In genomic region chr5:31596481-31597429, GRCm38 (mm10) we compare ENCODE assay signal across 8 mouse cellular contexts. TPM values are rescaled to one million over a fixed set of nuclear protein-coding genes. Genes with fewer than 3 reads are reported as not detected.
DNase-seq lines count a peak whose midpoint lies in the region; ATAC-seq and TF ChIP-seq lines count a peak whose summit lies in the region.

Gene Mrpl33 (plus strand): TSS chr5:31596935.

- peak within 1 kb of the TSS; percentile 21 for H3K9ac ChIP-seq in embryonic facial prominence, embryonic 15.5 days
- peak within 1 kb of the TSS; percentile 73 for H3K9ac ChIP-seq in heart, embryonic 11.5 days (ENCODE audit: low read depth, low read length)
- peak within 1 kb of the TSS; percentile 73 for H3K9ac ChIP-seq in kidney, embryonic 16.5 days (replicated peaks; ENCODE audit: low read length)
- H3K9ac ChIP-seq in liver, embryonic 13.5 days: peak within 1 kb of the TSS; percentile 58

- WGBS in embryonic facial prominence, embryonic 15.5 days: 6% methylated on average over 26 of the region's 26 CpGs
- 6% methylated on average over 26 of the region's 26 CpGs for WGBS in heart, embryonic 11.5 days (ENCODE audit: insufficient replicate concordance)
- WGBS in kidney, embryonic 16.5 days: 8% methylated on average over 26 of the region's 26 CpGs
- WGBS in liver, embryonic 13.5 days (ENCODE audit: insufficient replicate concordance): 6% methylated on average over 26 of the region's 26 CpGs

- peak; percentile 14; the same call in 1 of the 2 replicates for TF ChIP-seq POLR2A in testis, adult 2 months (IDR thresholded peaks at IDR 0.05; ENCODE audit: control insufficient read depth, low read depth, low read length)

- H3K27ac ChIP-seq in embryonic facial prominence, embryonic 15.5 days (replicated peaks): peak within 1 kb of the TSS; percentile 63
- H3K27ac ChIP-seq in heart, embryonic 11.5 days (ENCODE audit: low read depth, low read length): peak within 1 kb of the TSS; percentile 47; the same call in 1 of the 2 replicates
- peak within 1 kb of the TSS; percentile 57 for H3K27ac ChIP-seq in kidney, embryonic 16.5 days (ENCODE audit: low read length)
- H3K27ac ChIP-seq in liver, embryonic 13.5 days: no peak within 1 kb of the TSS
- H3K27ac ChIP-seq in testis, adult 2 months (ENCODE audit: control insufficient read depth, insufficient read depth, low read depth, low read length): no peak within 1 kb of the TSS; the same call in 1 of the 2 replicates

- no peaks in the 10 kb centered on the region for H3K36me3 ChIP-seq in embryonic facial prominence, embryonic 15.5 days
- no peaks in the 10 kb centered on the region for H3K36me3 ChIP-seq in heart, embryonic 11.5 days (ENCODE audit: control insufficient read depth, insufficient read depth, low read length)
- no peaks in the 10 kb centered on the region for H3K36me3 ChIP-seq in kidney, embryonic 16.5 days (ENCODE audit: insufficient read depth, low read length)
- no peaks in the 10 kb centered on the region for H3K36me3 ChIP-seq in liver, embryonic 13.5 days
- H3K36me3 ChIP-seq in testis, adult 2 months (ENCODE audit: control insufficient read depth, insufficient read depth, low read length): no peaks in the 10 kb centered on the region

- H3K4me3 ChIP-seq in embryonic facial prominence, embryonic 15.5 days (replicated peaks): peak within 1 kb of the TSS; percentile 36
- peak within 1 kb of the TSS; percentile 52 for H3K4me3 ChIP-seq in heart, embryonic 11.5 days (ENCODE audit: low read depth, low read length)
- peak within 1 kb of the TSS; percentile 45 for H3K4me3 ChIP-seq in kidney, embryonic 16.5 days (ENCODE audit: low read length)
- H3K4me3 ChIP-seq in liver, embryonic 13.5 days (replicated peaks): peak within 1 kb of the TSS; percentile 53
- H3K4me3 ChIP-seq in testis, adult 2 months (ENCODE audit: control insufficient read depth, low read depth, low read length): peak within 1 kb of the TSS; percentile 26

- peaks cover 16% of the 10 kb centered on the region for H3K4me1 ChIP-seq in embryonic facial prominence, embryonic 15.5 days
- 0 out of 2 replicates have a peak, but pooled peaks cover 4% of the 10 kb centered on the region for H3K4me1 ChIP-seq in heart, embryonic 11.5 days (ENCODE audit: control insufficient read depth, insufficient read depth, low read length)
- H3K4me1 ChIP-seq in kidney, embryonic 16.5 days (ENCODE audit: insufficient read depth, low read length): peaks cover 17% of the 10 kb centered on the region
- H3K4me1 ChIP-seq in liver, embryonic 13.5 days (replicated peaks): peaks cover 18% of the 10 kb centered on the region
- H3K4me1 ChIP-seq in testis, adult 2 months (ENCODE audit: control insufficient read depth, insufficient read depth, low read length): peaks cover 3% of the 10 kb centered on the region

- TF ChIP-seq CTCF in testis, adult 2 months (IDR thresholded peaks at IDR 0.05; ENCODE audit: control insufficient read depth, insufficient read depth, insufficient replicate concordance, low read depth, low read length): no peak; the same call in 1 of the 2 replicates

- H3K4me2 ChIP-seq in embryonic facial prominence, embryonic 15.5 days (replicated peaks): peak within 1 kb of the TSS; percentile 62
- peak within 1 kb of the TSS; percentile 88 for H3K4me2 ChIP-seq in heart, embryonic 11.5 days
- peak within 1 kb of the TSS; percentile 67 for H3K4me2 ChIP-seq in kidney, embryonic 16.5 days (replicated peaks; ENCODE audit: low read depth, low read length)
- H3K4me2 ChIP-seq in liver, embryonic 13.5 days: peak within 1 kb of the TSS; percentile 74

- ATAC-seq in CD4-positive, CD25-positive, alpha-beta regulatory T cell, adult 4 months: peak; percentile 98
- ATAC-seq in embryonic facial prominence, embryonic 15.5 days (ENCODE audit: insufficient number of reproducible peaks, low FRiP score, low TSS enrichment, low read depth): peak; percentile 27; the same call in 1 of the 2 replicates
- peak; percentile 57; the same call in 1 of the 2 replicates for ATAC-seq in heart, embryonic 11.5 days (replicated peaks; ENCODE audit: insufficient number of reproducible peaks, low FRiP score, low TSS enrichment)
- ATAC-seq in kidney, embryonic 16.5 days (ENCODE audit: low FRiP score, low TSS enrichment): peak; percentile 46; the same call in 1 of the 2 replicates
- peak; percentile 48 for ATAC-seq in liver, embryonic 13.5 days (ENCODE audit: low read depth)

- DNase-seq in adrenal gland, postnatal 36 days: peak; percentile 70 to 73
- DNase-seq in liver, embryonic 13.5 days: peak; percentile 9
- peak; percentile 76 to 77 for DNase-seq in natural killer cell, adult 2 months (ENCODE audit: low spot score in 2 of 2)

- H3K9me3 ChIP-seq in embryonic facial prominence, embryonic 15.5 days (replicated peaks): no peaks in the 10 kb centered on the region
- H3K9me3 ChIP-seq in heart, embryonic 11.5 days (replicated peaks; ENCODE audit: control insufficient read depth, low read length): no peaks in the 10 kb centered on the region
- no peaks in the 10 kb centered on the region for H3K9me3 ChIP-seq in kidney, embryonic 16.5 days (ENCODE audit: low read length)
- H3K9me3 ChIP-seq in liver, embryonic 13.5 days (replicated peaks): no peaks in the 10 kb centered on the region

- H3K27me3 ChIP-seq in embryonic facial prominence, embryonic 15.5 days: no peaks in the 10 kb centered on the region
- no peaks in the 10 kb centered on the region for H3K27me3 ChIP-seq in heart, embryonic 11.5 days (ENCODE audit: control insufficient read depth, insufficient read depth, low read length)
- no peaks in the 10 kb centered on the region for H3K27me3 ChIP-seq in kidney, embryonic 16.5 days (ENCODE audit: insufficient read depth, low read length)
- no peaks in the 10 kb centered on the region; the same call in 1 of the 2 replicates for H3K27me3 ChIP-seq in liver, embryonic 13.5 days
- H3K27me3 ChIP-seq in testis, adult 2 months (ENCODE audit: control insufficient read depth, insufficient read depth, low read length): no peaks in the 10 kb centered on the region

RNA-seq across cellular contexts. Expression of gene Mrpl33, which starts in this region (rescaled TPM):
- polyA plus RNA-seq in CD4-positive, CD25-positive, alpha-beta regulatory T cell, adult 4 months (2017; shearing (Covaris generic)): 100 to 1,000 TPM; 231 to 312 TPM
- 100 to 1,000 TPM; 292 to 420 TPM for total RNA-seq in adrenal gland, postnatal 36 days (2021)
- 283 and 287 TPM in 2 replicates for polyA plus RNA-seq in embryonic facial prominence, embryonic 15.5 days (2015; fragmentation: Nextera tagmentation; extraction: Ambion mirVana)
- polyA plus RNA-seq in heart, embryonic 11.5 days (2014; fragmentation: Nextera tagmentation; extraction: Ambion mirVana): 323 and 328 TPM in 2 replicates
- 237 and 260 TPM in 2 replicates for polyA plus RNA-seq in kidney, embryonic 16.5 days (2015; fragmentation: Nextera tagmentation; extraction: Ambion mirVana)
- 240 and 241 TPM in 2 replicates for polyA plus RNA-seq in liver, embryonic 13.5 days (2015; fragmentation: Nextera tagmentation; extraction: Ambion mirVana)
- 18.2 and 22.5 TPM in 2 replicates for polyA plus RNA-seq in testis, adult 2 months (2012; rRNA removed)

Comparison
In these comparisons a context has a peak if more than half of its experiments do, and no peak if none do; other contexts are left out.
1. ATAC-seq: peak in every context shown above with its lines; median percentile 98 in CD4-positive, CD25-positive, alpha-beta regulatory T cell, adult 4 months; 57 in heart, embryonic 11.5 days; 48 in liver, embryonic 13.5 days; 46 in kidney, embryonic 16.5 days; 27 in embryonic facial prominence, embryonic 15.5 days.
2. DNase-seq: peak in every context shown above with its lines; median percentile 76 in natural killer cell, adult 2 months; 72 in adrenal gland, postnatal 36 days; 9 in liver, embryonic 13.5 days.
3. H3K27ac ChIP-seq: peak in embryonic facial prominence, embryonic 15.5 days (single experiment), heart, embryonic 11.5 days (single experiment) and kidney, embryonic 16.5 days (single experiment); none in liver, embryonic 13.5 days (single experiment) and testis, adult 2 months (single experiment).
4. H3K9ac ChIP-seq: peak in every context shown above with its lines; median percentile 73 in heart, embryonic 11.5 days; 73 in kidney, embryonic 16.5 days; 58 in liver, embryonic 13.5 days; 21 in embryonic facial prominence, embryonic 15.5 days.
5. Peak in every context shown above with its lines, with median percentiles within 50 percentile points of each other: H3K4me2 ChIP-seq and H3K4me3 ChIP-seq.